Comparison of ENCODE assay signal across 8 mouse cellular contexts in the genomic region with DNA sequence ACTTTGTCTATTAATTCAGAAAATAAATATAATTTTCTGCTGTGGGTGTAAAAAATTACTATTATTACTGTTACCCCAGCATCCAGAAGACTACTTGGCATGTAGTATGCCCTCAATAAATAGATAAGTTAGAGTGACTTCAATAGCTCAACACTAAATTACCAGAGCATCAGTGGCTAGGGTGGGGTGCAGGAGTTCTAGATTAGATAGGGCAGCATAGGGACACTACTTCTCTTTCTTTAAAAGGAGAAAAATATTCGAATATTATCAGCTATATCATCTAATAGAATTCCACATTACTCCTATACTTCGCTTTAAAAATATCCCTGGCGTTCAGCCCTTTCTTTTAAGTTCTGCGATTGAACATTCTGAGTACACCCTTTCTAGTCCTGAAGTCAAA. TPM values are rescaled to one million over a fixed set of nuclear protein-coding genes. Genes with fewer than 3 reads are reported as not detected.
A peak's percentile ranks its signal among the peaks of the same experiment; 100 is the strongest.
DNase-seq lines count a peak whose midpoint lies in the region; ATAC-seq and TF ChIP-seq lines count a peak whose summit lies in the region.

No protein-coding gene starts in this region.

- peaks cover 7% of the 10 kb centered on the region for H3K4me1 ChIP-seq in embryonic facial prominence, embryonic 13.5 days
- peaks cover 5% of the 10 kb centered on the region; the same call in 1 of the 2 replicates for H3K4me1 ChIP-seq in intestine, postnatal 0 days (replicated peaks; ENCODE audit: control insufficient read depth, insufficient read depth, low read length)

- H3K4me2 ChIP-seq in embryonic facial prominence, embryonic 13.5 days: peak overlapping the region; percentile 63
- H3K4me2 ChIP-seq in intestine, postnatal 0 days (replicated peaks; ENCODE audit: low read depth): peak overlapping the region; percentile 84
- H3K4me2 ChIP-seq in myocyte (ENCODE audit: low read depth): peak overlapping the region; percentile 98

- TF ChIP-seq POLR2A in myocyte (IDR thresholded peaks at IDR 0.05; ENCODE audit: insufficient read length, low read depth): no peak

- H3K27ac ChIP-seq in layer of hippocampus, adult 2 months: peak overlapping the region; percentile 87
- H3K27ac ChIP-seq in embryonic facial prominence, embryonic 13.5 days: peak overlapping the region; percentile 93; the same call in 1 of the 2 replicates
- peak overlapping the region; percentile 92; the same call in 1 of the 2 replicates for H3K27ac ChIP-seq in intestine, postnatal 0 days (ENCODE audit: low read depth, low read length)

- H3K36me3 ChIP-seq in embryonic facial prominence, embryonic 13.5 days: peaks cover 3% of the 10 kb centered on the region; the same call in 1 of the 2 replicates
- no peaks in the 10 kb centered on the region for H3K36me3 ChIP-seq in intestine, postnatal 0 days (ENCODE audit: control insufficient read depth, insufficient read depth)
- H3K36me3 ChIP-seq in myocyte (ENCODE audit: control insufficient read depth, insufficient read depth): no peaks in the 10 kb centered on the region

- peaks cover 40% of the 10 kb centered on the region for H3K79me2 ChIP-seq in myocyte (ENCODE audit: control insufficient read depth, insufficient read depth)

- no peak for ATAC-seq in embryonic facial prominence, embryonic 13.5 days (ENCODE audit: insufficient number of reproducible peaks, insufficient read depth, low FRiP score, low TSS enrichment, low read depth)
- ATAC-seq in intestine, postnatal 0 days: no peak

- no peak for DNase-seq in layer of hippocampus, adult 2 months (ENCODE audit: low spot score in 2 of 2)
- no peak for DNase-seq in layer of hippocampus, adult 11-12 months (ENCODE audit: low spot score)
- DNase-seq in layer of hippocampus, adult 18-20 months (ENCODE audit: low spot score in 2 of 2): no peak
- no peak for DNase-seq in gastrocnemius, adult 18-20 months (ENCODE audit: low spot score)
- no peak for DNase-seq in adrenal gland, postnatal 25 days

- no peaks in the 10 kb centered on the region for H3K9me3 ChIP-seq in embryonic facial prominence, embryonic 13.5 days
- H3K9me3 ChIP-seq in intestine, postnatal 0 days (ENCODE audit: control insufficient read depth): no peaks in the 10 kb centered on the region

- no peak overlapping the region for H3ac ChIP-seq in myocyte (ENCODE audit: control insufficient read depth, insufficient read length)

- TF ChIP-seq CTCF in layer of hippocampus, adult 2 months (conservative IDR thresholded peaks at IDR 0.05): no peak
- TF ChIP-seq CTCF in intestine, postnatal 0 days (IDR thresholded peaks at IDR 0.05; ENCODE audit: low read depth): no peak

- H3K9ac ChIP-seq in embryonic facial prominence, embryonic 13.5 days: peak overlapping the region; percentile 93
- no peak overlapping the region for H3K9ac ChIP-seq in intestine, postnatal 0 days (ENCODE audit: low read depth, low read length)

- H3K4me3 ChIP-seq in layer of hippocampus, adult 2 months: peak overlapping the region; percentile 94
- peak overlapping the region; percentile 79 for H3K4me3 ChIP-seq in embryonic facial prominence, embryonic 13.5 days
- H3K4me3 ChIP-seq in intestine, postnatal 0 days (ENCODE audit: low read depth, low read length): peak overlapping the region; percentile 71
- peak overlapping the region; percentile 64 for H3K4me3 ChIP-seq in myocyte

- H3K27me3 ChIP-seq in embryonic facial prominence, embryonic 13.5 days: no peaks in the 10 kb centered on the region
- H3K27me3 ChIP-seq in intestine, postnatal 0 days (replicated peaks; ENCODE audit: control insufficient read depth, insufficient read depth, low read length): no peaks in the 10 kb centered on the region
- no peaks in the 10 kb centered on the region for H3K27me3 ChIP-seq in myocyte (ENCODE audit: control insufficient read depth, insufficient read depth, insufficient read length)

- WGBS in embryonic facial prominence, embryonic 13.5 days: 29% methylated on average over 4 of the region's 4 CpGs
- WGBS in intestine, postnatal 0 days: 21% methylated on average over 4 of the region's 4 CpGs

TF ChIP-seq in myocyte, 11 proteins besides CTCF, POLR2A, EP300 and RAD21:
- TF ChIP-seq REST (IDR thresholded peaks at IDR 0.05; ENCODE audit: insufficient read depth, insufficient read length) (no peak), MYOD1 (IDR thresholded peaks at IDR 0.05; ENCODE audit: control insufficient read depth in 1 of 3, insufficient read length in 2 of 3, low read depth in 2 of 3) (no peak), SRF (IDR thresholded peaks at IDR 0.05; ENCODE audit: control insufficient read depth, insufficient read length, low read depth) (no peak), E2F4 (IDR thresholded peaks at IDR 0.05; ENCODE audit: insufficient read depth) (no peak), POLR2AphosphoS2 (IDR thresholded peaks at IDR 0.05; ENCODE audit: insufficient read length, low read depth) (no peak), TCF12 (IDR thresholded peaks at IDR 0.05; ENCODE audit: insufficient read depth, poor library complexity, severe bottlenecking) (no peak), TCF3 (IDR thresholded peaks at IDR 0.05; ENCODE audit: insufficient read length, low read depth) (no peak), MYOG (IDR thresholded peaks at IDR 0.05; ENCODE audit: control insufficient read depth in 1 of 3, insufficient read depth in 1 of 3, insufficient read length in 2 of 3, low read depth in 2 of 3) (no peak), CEBPB (IDR thresholded peaks at IDR 0.05; ENCODE audit: insufficient read depth, poor library complexity, severe bottlenecking) (no peak), MAX (IDR thresholded peaks at IDR 0.05; ENCODE audit: low read depth) (no peak), USF1 (IDR thresholded peaks at IDR 0.05; ENCODE audit: low read depth) (no peak)

RNA-seq across cellular contexts. Expression of a gene that starts 0.5 kb away (rescaled TPM):
- 10 to 100 TPM; 16.5 to 19.4 TPM for total RNA-seq in layer of hippocampus, adult 2 months (2021)
- polyA plus RNA-seq in embryonic facial prominence, embryonic 13.5 days (2015; fragmentation: Nextera tagmentation; extraction: Ambion mirVana): 59.1 and 66.0 TPM in 2 replicates
- polyA plus RNA-seq in intestine, postnatal 0 days (2015; fragmentation: Nextera tagmentation; extraction: Ambion mirVana): 21.5 and 21.7 TPM in 2 replicates
- polyA plus RNA-seq in myocyte (2012; fragmentation: generic; extraction: Trizol): 10.5 TPM
- total RNA-seq in layer of hippocampus, adult 18-20 months (2021): 10 to 100 TPM; 17.6 to 19.1 TPM
- total RNA-seq in gastrocnemius, adult 18-20 months (2021): 10 to 100 TPM; 26.0 to 28.1 TPM
- total RNA-seq in adrenal gland, postnatal 25 days (2021): 38.8 and 44.8 TPM in 2 replicates

RNA-seq across cellular contexts. Expression of a gene that starts 0.5 kb away (rescaled TPM):
- total RNA-seq in layer of hippocampus, adult 2 months (2021): 1 to 10 TPM; 6.3 to 7.6 TPM
- polyA plus RNA-seq in embryonic facial prominence, embryonic 13.5 days (2015; fragmentation: Nextera tagmentation; extraction: Ambion mirVana): 9.1 and 13.0 TPM in 2 replicates
- polyA plus RNA-seq in intestine, postnatal 0 days (2015; fragmentation: Nextera tagmentation; extraction: Ambion mirVana): 4.0 TPM in 2 replicates
- polyA plus RNA-seq in myocyte (2012; fragmentation: generic; extraction: Trizol): 1.6 TPM
- total RNA-seq in layer of hippocampus, adult 18-20 months (2021): 1 to 10 TPM; 6.0 to 7.4 TPM
- total RNA-seq in gastrocnemius, adult 18-20 months (2021): 1 to 10 TPM; 3.1 to 4.0 TPM
- 10.7 and 13.1 TPM in 2 replicates for total RNA-seq in adrenal gland, postnatal 25 days (2021)

RNA-seq across cellular contexts. Expression of a gene that starts 32.4 kb away (rescaled TPM):
- total RNA-seq in layer of hippocampus, adult 2 months (2021): 1 to 10 TPM in 1 of 2 experiments, under 1 TPM in 1; 0.42 to 2.0 TPM
- polyA plus RNA-seq in embryonic facial prominence, embryonic 13.5 days (2015; fragmentation: Nextera tagmentation; extraction: Ambion mirVana): 0.76 and 0.96 TPM in 2 replicates
- polyA plus RNA-seq in intestine, postnatal 0 days (2015; fragmentation: Nextera tagmentation; extraction: Ambion mirVana): 0.08 TPM in 1 of 2 replicates, not detected in the other
- not detected for polyA plus RNA-seq in myocyte (2012; fragmentation: generic; extraction: Trizol)
- under 1 TPM; 0.32 to 0.89 TPM for total RNA-seq in layer of hippocampus, adult 18-20 months (2021)
- under 1 TPM in 1 of 2 experiments, not detected in 1; 0.33 TPM for total RNA-seq in gastrocnemius, adult 18-20 months (2021)
- total RNA-seq in adrenal gland, postnatal 25 days (2021): 0.33 and 0.91 TPM in 2 replicates
